Mouse (Mus musculus): ENCODE data around the gene Fam174a. TPM values are rescaled to one million over a fixed set of nuclear protein-coding genes. Genes with fewer than 3 reads are reported as not detected.

Gene Fam174a
- polyA plus RNA-seq (2012; fragmentation: generic; extraction: Trizol) = 10 to 100 TPM in 1 of 2 experiments, 1 to 10 TPM in 1; 2.2 to 13.0 TPM

GRCm38 (mm10) chr1:95313393-95314228 is at the start of gene Fam174a:
Gene Fam174a, plus strand, starts transcription at chr1:95313623.

